Mouse (Mus musculus) spleen, adult 12 weeks (tissue): ENCODE data around the gene Plppr4.

Experiments used
- DNase-seq: peaks from one replicate; pipeline ENCODE4 v3.0.0; 2022; ENCODE audit warnings: low spot score

The Plppr4 gene

DNA sequence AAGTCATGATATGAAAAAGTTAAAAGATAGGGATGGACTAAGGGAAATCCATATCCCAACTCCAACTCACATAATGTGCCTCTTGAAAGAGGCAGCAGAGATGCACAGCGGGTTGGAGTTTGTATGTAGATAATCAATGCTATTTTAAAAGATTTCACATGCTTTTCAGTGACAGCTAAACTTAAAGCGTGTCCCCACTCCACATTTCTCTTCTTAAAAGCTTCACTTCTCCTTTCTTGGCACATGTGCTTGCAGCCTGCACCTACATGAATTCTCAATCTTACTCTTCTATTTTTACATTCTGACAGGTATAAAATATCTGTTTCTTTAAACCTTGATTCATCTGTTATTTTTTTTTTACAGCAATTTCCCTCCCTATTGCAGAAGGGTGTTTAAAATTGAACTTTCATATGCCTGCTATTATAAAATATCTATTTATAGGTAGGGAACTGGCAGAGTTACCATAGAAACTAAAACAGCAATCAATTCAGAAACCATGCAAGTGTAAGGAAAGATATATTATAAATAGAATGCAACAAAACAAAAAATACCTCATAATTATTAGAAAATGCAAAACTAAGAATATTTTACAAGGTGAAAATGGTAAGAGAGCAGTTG, 66.3 kb downstream of the Plppr4 start:
- no peak for DNase-seq
